Mouse (Mus musculus) right cerebral cortex, postnatal 25 days (tissue): ENCODE results near the gene Cadm1.

Source experiments
- DNase-seq: peaks from one replicate; pipeline ENCODE4 v3.0.0; 2022

The Cadm1 gene

GRCm38 (mm10) chr9:47892995-47893394 is 363.0 kb downstream of the Cadm1 start:
- no peak for DNase-seq

- DNase-seq, result no peak
Observed at GRCm38 (mm10) chr9:47894096-47894495, 364.1 kb downstream of the Cadm1 start.

GRCm38 (mm10) chr9:47894661-47895060 is 364.7 kb downstream of the Cadm1 start:
- no peak for DNase-seq

- DNase-seq, result no peak
Observed at GRCm38 (mm10) chr9:47895121-47895520, 365.1 kb downstream of the Cadm1 start.

- no peak for DNase-seq
Observed at GRCm38 (mm10) chr9:47900734-47901133, 370.8 kb downstream of the Cadm1 start.

GRCm38 (mm10) chr9:47903661-47904060 is 373.7 kb downstream of the Cadm1 start:
- DNase-seq, result peak; percentile 32

GRCm38 (mm10) chr9:47904339-47904922 is 374.5 kb downstream of the Cadm1 start:
- DNase-seq, result no peak

- no peak for DNase-seq
Observed at GRCm38 (mm10) chr9:47906521-47906920, 376.5 kb downstream of the Cadm1 start.
